Mouse (Mus musculus) CD4-positive, CD25-positive, alpha-beta regulatory T cell, adult 4 months (primary cell): ENCODE results near the gene Yju2. TPM values are rescaled to one million over a fixed set of nuclear protein-coding genes. Genes with fewer than 3 reads are reported as not detected.

ENCODE experiments used
- ATAC-seq: one replicate; pipeline ENCODE4 v1.8.0; 2017
- polyA plus RNA-seq, 2 experiments: library from polyadenylated mRNA; unstranded; fragments of 100-300 nt; shearing (Covaris generic); gene quantifications; one replicate each; pipeline ENCODE4 v1.2.1; 2017

Gene Yju2
- polyA plus RNA-seq = 10 to 100 TPM; 28.2 to 43.3 TPM

DNA sequence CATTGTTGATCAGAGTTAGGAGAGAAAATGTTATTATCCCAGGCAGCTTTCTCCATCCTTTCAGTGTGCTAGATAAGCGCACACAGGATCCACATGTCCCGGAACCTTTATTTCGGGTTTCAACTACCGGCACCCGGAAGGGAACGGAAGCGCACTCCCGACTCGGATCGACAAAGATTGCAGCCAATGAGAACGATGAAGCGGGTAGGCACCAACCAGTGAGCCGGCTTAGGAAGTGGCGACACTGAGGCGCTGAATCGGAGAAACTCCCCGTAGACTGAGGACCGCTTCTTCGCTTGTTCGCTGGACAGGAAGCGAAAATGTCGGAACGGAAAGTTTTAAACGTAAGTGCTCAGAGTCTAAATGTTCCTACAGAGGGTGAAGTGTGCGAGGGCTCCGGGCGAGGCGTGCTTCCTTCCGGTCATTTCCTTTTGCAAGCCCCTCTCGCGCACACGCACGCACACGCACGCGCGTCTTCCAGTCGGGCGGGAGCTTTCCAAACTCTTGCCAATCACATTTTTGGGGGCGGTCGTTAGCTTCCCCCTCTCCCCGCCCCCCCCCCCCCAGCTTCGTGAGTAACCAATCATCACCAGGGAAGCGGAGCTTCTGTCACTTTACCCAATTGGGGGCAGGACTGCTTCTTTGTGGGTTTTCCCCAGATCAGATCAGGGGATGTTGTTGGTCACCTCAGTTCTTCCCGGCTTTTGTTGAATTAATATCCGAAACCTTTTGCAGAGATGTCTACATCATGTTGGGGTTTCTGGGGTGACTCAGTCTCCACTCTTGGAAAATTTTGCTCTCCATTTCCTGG is at the start of gene Yju2:
Yju2 (plus strand) TSS at position 182 of the 811 bp plus-strand sequence.
- peak; percentile 93 for ATAC-seq

DNA sequence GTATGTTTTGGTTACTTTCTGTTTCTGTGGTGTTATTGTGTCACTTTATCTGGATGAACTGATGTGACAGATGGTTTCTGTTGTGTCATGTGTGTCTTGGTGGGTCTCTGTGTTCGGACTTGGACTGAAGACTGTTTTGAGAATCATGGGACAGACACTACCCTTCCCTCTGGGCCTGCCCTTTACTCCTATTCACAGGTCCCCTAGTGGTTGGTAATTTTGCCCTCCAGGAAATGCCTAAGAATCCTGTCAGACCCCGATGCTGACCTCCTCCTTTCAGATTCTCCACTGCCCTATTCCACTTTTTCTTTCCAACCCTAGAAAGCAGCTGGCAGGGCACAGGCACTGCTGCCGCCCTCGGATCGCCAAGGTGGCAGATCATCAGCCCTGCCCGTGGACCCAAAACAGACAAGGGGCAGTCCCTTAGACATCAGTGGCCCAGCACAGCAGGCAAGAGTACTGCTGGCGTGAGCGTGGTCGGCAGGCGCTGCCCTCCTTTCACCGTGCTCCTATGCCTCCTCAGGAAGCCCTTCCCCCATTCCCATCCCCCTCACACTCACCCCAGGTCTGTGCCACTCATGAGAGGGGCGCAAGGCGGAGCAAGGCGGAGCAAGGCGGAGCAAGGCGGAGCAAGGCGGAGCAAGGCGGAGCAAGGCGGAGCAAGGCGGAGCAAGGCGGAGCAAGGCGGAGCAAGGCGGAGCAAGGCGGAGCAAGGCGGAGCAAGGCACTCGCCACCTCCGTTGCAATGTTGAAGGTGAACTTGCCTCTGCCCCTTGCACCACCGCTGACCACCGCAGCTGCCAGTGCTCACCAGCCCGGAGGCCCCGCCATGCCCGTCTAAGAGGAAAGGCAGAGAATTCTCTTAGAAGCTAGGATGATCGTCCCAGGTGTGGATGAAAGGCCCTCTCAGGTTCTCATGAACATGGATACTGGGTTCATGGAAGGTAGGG is 27.1 kb upstream of the Yju2 start:
- peak; percentile 82 for ATAC-seq

DNA sequence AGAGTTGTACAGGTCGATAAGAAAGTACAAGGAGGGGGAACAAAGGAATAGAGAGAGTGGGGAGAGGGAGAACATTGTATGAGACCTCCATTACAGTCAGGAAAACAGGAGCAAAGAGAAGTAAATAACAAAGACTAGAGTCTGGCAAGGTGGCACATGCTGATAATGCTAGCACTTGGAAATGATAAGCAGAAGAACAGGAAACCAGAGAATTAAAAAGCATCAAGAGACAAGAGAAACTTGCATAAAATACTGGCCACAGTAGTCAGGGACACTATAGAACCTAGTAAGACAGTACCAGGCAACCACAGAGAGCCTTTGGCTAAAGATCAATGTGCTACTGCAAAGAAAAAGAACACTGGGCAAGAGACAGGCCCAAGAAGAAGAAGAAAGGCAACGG is 26.3 kb upstream of the Yju2 start:
- no peak for ATAC-seq

DNA sequence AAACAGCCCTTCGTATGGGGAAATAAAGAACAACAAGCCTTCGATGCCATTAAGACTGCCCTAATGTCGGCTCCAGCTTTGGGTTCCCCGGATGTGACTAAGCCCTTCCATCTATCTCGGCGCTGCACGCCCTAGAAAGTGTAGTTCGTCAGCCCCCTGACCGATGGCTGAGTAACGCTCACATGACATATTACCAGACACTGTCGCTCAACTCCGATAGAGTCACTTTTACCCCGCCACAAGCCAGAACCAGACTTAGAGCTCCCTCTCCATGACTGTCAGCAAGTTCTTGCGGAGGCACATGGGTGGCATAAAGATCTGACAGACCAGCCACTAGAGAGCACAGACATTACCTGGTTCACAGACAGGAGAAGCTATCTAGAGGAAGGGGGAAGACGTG is 25.7 kb upstream of the Yju2 start:
- ATAC-seq = no peak

DNA sequence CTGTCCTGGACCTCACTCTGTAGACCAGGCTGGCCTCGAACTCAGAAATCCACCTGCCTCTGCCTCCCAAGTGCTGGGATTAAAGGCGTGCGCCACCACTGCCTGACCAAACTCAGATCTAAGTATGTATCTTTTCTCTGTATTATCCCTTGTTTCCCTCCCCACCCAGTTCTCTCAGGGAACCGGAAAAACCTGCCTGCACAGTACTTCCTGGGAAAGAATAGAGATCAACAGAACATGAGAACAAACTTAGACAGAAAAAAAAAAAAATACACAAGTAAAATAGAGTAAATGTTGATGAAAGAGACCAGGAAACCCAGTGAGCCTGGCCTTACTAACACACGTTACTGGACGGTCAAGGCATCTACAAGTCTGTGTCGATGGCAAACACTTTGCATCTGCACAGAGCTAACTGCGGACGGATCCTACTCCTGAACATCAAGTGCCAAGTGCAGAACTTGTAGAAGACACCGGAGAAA is 14.5 kb upstream of the Yju2 start:
- ATAC-seq = peak; percentile 0

DNA sequence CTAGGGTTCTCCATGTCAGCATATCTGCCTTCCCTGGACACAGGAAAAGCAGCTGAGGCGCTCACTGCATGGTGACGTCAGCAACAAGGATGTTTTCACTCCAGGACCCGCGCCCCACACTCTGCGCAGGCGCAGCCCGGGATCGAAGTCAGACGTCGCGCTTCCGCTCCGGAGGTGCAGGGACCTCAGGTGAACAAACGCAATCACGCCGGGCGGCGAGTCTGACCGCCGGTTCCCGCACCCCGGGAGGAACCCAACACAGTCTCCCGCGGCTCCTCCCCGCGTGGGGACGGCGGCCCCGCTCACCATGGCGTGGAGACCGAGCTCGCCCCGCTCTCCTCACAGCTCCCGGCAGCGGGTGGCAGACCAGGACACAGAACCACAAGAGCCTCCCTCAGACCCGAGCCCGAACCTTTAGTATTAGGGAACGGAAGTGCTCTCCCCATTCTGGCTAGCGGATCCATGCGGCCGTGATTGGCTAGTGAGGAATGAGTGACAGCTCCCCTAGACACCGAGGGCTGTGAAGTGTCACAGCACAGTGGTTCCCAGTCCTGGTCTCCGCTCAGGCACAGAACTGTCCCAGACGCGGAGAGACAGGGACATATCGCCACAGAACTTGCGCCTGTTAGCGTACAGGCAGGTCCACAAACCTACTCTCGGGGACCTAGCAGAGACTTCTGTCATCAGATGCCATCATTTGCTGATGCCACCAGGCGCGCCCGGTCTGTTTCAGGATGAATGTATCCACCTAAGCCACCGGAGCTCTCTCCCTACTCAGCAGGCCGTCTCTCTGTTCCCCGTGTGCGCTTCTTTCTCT is 13.8 kb upstream of the Yju2 start:
- ATAC-seq = peak; percentile 95

DNA sequence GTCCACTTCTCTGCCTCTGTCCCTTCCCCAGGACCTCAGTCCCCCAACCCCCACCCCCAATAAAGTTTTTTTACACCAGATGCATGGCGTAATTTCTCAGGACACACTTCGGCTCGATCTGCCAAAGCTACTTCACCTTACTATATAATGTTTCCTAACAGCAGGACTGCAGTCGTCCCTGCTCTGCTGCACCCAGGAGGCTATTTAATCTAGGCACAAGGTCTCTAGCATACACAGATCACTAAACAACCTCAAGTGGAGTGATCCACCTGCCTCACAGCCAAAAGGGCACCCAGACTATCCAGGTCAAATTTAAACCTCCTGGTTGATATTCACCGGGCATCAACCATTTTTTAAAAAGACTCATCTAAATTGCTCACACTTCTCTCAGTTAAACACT is 13.2 kb upstream of the Yju2 start:
- ATAC-seq = no peak

DNA sequence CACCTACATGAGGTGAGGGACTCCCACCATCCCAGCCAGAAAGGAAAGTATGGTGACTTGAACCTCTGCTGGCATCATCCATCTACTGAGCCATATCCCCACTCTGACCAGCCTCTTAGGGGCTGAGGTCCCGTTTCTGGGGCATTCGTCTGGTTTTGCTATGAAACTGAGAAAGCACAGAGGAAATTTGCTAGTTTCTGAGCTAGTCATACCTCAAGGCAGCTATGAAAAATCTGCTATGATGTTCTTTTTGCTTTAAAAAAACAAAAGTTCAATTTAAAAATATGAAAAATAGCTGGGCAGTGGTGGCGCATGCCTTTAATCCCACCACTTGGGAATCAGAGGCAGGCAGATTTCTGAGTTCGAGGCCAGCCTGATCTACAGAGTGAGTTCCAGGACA is 10.3 kb upstream of the Yju2 start:
- no peak for ATAC-seq

DNA sequence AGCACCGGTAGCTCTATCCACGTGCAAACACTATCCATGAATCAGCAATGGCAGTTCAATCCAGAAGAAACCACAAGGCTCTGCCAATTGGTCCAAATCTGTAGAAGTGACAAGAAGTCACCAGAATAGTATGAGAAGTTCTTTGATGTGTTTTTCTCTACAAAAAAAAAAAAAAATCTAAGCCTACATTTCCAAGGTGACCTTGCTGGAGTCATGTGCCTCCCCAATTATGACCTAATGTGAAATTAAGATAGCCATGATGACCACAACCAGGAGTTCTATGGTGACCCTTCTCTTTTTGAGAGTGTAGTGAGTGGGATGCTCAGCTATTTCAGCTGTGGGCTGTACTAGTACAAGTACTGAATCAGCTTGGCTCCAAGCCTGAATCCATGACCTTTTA is 9.5 kb upstream of the Yju2 start, which contains the start of gene Zfp119b:
Zfp119b (minus strand) TSS at position 101 of the 400 bp plus-strand sequence.
- no peak for ATAC-seq

DNA sequence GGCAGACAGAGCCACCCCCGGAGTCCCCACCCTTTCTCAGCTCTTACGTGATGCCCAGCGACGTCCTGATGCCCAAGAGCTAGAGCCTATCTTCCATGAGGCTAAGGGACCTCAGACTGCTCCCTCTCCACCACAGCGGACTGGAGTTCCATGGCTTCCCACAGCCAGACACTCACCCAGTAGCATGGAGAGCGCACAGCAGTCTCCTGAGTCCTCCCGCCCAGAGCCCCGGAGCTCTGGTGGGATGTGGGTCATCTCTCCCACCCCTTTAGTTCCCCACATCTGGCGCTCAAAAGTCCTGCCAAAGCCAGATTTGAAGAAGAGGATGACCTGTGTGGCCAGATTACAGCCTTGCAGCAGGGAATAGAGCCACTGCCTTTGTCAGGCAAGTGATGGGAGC is 8.3 kb upstream of the Yju2 start:
- ATAC-seq = no peak

DNA sequence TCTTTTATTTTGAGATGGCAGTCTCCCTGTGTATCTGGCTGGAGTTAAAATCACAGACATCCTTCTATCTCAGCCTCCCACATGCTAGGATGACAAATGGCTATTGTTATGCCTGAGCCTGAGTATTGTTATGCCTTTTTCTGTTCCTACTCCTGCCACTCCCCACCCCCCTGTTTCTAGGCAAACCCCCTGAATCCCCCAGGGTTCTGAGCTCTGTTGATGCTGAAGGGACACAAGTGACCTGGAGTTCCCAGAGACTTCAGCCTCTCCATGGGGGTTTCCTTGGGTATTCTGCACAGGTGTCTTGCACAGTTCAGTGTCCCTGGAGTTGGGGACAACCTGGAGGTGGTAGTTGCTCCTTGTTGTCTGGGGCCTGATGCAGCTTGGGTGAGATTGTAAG is 6.9 kb upstream of the Yju2 start:
- ATAC-seq = no peak

DNA sequence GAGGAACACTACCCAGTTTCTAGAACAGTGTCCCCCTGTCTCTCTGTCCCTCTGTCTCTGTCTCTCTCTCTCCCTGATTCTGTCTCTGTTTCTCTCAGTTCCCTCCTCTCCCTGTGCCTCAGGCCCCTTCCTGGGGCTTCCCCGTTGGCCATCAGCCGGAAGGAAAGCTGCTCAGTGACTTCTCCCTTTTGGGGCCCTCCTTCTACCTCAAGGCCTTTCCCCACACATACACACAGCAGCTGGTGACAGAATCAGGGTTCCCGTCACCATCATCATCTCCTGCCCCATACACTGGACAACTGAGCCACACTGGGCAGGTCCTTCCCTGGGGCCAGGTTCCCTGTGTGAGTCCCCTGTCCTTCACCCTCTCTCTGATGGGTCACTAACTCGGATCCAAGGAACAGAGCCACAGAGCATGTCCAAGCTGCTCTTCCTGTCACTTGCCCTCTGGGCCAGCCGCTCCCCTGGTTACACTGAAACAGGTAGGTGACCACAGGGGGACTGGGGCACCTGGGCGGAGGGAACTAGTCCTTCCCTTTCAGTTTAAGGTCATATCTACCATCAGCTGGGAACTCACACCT is 6.4 kb upstream of the Yju2 start, which contains the start of gene Ebi3:
Ebi3 (plus strand) TSS at position 194 of the 581 bp plus-strand sequence.
- ATAC-seq = peak; percentile 64

DNA sequence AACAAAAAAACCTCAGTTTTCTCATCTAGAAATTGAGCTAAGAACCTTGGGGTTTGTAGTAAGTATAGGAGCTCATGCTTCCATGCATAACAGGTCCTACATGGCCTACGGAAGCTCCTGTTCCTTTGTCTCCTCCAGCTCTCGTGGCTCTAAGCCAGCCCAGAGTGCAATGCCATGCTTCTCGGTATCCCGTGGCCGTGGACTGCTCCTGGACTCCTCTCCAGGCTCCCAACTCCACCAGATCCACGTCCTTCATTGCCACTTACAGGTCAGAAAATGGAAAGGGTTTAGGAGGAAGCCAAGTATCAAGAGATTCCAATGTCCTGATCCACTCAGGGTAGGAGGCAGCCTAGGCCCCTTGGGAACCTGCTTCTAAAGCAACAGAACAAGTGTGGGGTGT is 5.1 kb upstream of the Yju2 start:
- ATAC-seq = no peak

DNA sequence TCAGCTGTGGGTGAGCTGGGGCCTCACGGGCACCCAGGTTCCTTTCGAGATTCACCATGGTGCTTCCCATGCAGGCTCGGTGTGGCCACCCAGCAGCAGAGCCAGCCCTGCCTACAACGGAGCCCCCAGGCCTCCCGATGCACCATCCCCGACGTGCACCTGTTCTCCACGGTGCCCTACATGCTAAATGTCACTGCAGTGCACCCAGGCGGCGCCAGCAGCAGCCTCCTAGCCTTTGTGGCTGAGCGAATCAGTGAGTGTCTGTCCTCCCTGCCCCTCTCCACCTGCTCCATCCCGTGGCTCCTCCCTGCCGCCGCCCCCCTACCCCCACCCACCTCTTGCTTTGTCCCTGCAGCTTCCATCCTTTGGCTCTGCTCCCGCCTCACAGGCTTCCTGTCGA is 4.7 kb upstream of the Yju2 start:
- ATAC-seq = no peak

DNA sequence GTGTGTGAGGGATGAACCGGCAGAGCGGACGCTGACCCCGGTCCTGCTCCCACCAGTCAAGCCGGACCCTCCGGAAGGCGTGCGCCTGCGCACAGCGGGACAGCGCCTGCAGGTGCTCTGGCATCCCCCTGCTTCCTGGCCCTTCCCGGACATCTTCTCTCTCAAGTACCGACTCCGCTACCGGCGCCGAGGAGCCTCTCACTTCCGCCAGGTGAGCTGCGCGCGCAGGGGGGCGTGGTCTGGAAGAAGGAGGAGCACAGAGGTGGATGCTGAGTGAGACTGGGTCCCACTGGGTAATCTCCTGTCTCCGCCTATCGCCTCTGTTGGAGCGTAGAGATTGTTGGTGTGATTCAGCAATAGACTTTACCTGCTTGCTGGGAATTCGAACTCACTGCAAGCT is 2.8 kb upstream of the Yju2 start:
- ATAC-seq = no peak

DNA sequence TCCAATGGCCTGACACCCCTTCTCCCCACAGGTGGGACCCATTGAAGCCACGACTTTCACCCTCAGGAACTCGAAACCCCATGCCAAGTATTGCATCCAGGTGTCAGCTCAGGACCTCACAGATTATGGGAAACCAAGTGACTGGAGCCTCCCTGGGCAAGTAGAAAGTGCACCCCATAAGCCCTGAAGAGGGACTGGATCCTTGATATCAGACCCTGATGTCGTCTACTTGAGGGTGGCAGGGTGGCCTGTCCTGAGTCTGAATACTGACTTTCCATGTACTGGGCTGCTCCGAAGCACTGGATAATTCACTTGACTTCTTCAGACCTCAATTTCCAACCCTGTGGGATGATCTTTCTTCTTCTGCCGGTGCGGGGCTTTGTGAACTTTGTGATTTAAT is 2.3 kb upstream of the Yju2 start:
- ATAC-seq = no peak

DNA sequence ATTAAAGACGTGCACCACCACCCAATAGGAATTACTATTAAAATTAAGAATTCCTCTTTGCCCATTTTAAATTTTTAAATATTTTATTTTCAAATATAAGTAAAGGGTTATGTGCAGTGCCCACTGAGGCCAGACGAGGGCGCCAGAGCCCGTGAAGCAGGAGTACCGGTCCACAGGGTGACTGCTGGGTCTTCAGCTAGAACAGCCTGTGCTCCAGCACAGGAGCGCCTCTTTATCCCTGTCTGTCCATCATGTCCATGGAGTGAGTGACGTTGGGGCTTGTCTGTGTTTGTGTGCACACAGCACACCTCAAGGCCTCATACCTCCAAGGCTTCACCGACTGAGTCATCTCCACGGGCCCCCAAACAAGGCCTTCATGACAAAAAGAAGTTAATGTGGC is 1.7 kb upstream of the Yju2 start:
- ATAC-seq = no peak

DNA sequence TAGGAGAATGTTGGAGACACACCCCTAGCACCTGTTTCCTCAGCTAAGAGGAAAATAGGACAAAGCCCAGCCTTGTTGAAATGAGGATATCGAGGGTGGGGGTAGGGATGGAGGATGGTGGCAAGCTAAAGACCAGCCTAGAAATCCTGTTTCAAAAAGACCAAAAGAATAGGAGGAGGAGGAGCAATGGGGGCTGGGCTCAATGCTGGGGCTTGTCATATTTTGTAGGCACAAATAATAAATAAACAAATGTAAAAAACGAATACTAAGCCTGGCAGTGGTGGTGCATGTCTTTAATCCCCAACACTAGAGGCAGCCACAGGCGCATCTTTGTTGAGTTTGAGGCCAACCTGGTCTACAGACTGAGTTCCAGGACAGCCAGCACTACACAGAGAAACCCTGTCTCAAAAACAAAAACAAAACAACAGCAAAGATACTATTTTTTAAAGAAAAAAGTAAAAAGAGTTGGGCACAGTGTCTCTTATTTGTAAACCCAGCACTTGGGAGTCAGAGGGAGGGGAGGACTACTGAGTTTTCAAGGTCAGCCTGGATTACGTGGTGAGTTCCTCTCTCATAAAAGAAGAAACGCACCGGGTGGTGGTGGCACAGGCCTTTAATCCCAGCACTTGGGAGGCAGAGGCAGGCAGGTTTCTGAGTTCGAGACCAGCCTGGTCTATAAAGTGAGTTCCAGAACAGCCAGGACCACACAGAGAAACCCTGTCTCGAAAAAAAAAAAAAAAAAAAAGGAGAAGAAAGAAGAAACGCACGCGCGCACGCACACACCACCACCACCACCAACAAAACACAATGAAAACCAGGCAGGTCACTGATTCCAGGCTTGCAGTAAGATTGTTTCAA is 944 bp upstream of the Yju2 start:
- no peak for ATAC-seq

DNA sequence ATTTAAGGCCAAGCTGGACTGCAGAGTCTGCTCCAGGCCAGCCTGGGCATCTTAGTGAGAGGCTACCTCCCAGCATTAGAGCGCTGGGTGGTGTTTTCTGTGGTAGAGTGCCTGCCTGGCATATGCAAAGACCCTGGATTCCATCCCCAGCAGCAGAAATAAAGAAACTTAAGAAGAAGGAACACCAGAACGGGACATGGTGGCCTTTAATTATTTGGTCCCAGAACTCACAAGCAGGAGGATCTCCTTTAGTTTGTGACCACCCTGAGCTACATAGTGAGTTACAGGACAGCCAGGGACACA is 364 bp upstream of the Yju2 start:
- ATAC-seq = peak; percentile 0

DNA sequence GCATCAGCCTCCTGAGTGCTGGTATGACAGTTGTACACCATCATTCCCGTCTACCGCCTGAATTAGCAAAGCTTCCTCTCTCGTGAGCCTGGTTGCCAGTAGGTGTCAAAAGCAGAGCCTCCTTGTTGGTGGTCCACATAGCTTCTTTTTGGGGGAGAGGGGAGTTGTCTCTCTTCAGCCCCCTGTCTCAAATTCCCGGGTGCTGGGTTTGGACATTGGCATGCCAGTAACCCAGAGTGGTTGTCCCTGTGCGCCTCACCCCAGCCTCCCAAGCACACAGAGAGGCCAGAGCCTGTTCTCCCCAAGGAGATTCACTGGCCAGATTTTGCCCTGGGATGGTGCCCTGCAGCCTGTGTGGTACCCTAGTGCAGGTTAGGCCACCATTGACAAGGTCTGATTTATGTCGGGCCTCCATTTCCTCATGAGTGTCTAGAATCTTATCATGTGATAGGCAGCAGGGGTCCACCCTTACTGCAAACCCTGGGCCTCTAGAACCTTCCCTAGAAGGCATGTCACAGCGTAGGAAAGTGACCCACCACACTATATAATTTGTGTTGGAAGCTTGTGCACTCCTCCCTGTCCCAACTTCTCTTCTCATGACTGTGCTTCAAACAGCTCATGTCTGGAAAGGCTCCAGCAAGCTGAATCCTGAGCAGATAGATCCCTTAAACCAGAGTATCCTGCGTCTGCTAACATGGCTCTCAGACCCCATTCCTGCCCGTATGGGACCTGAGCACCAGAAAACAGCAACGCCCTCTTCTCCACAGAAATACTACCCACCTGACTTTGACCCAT is 1.2 kb downstream of the Yju2 start:
- no peak for ATAC-seq
